Mouse (Mus musculus) heart, adult 2 months (tissue): Measurements from ENCODE around the gene Zic4. TPM values are rescaled to one million over a fixed set of nuclear protein-coding genes. Genes with fewer than 3 reads are reported as not detected.

Source experiments
- DNase-seq, 2 experiments: peaks; one replicate each; pipeline ENCODE4 v3.0.0; 2021
- H3K27ac ChIP-seq: fragments of 200-600 bp; 2 replicates; pipeline ENCODE4 v1.8.1; 2022
- H3K27me3 ChIP-seq: fragments of 200-500 bp; 2 replicates; pipeline ENCODE4 v1.6.1; 2012; ENCODE audit warnings: mild to moderate bottlenecking, low read length, inconsistent platforms, mixed read lengths; ENCODE audit not compliant: control insufficient read depth, insufficient read depth
- H3K36me3 ChIP-seq: fragments of 200-500 bp; 2 replicates; pipeline ENCODE4 v1.6.1; 2012; ENCODE audit warnings: low read length, inconsistent platforms; ENCODE audit not compliant: control insufficient read depth, insufficient read depth
- H3K4me1 ChIP-seq: fragments of 200-500 bp; 2 replicates; pipeline ENCODE4 v1.6.1; 2011; ENCODE audit warnings: low read length; ENCODE audit not compliant: control insufficient read depth, insufficient read depth
- H3K4me3 ChIP-seq: fragments of 200-600 bp; 2 replicates; pipeline ENCODE4 v1.8.1; 2022
- H3K79me2 ChIP-seq: fragments of 200-500 bp; replicated peaks from 2 replicates; pipeline ENCODE4 v1.6.1; 2012; ENCODE audit warnings: mild to moderate bottlenecking, inconsistent platforms, low read length, moderate library complexity, mixed read lengths; ENCODE audit not compliant: control insufficient read depth, insufficient read depth
- H3K9ac ChIP-seq: fragments of 200-500 bp; 2 replicates; pipeline ENCODE4 v1.6.1; 2012; ENCODE audit warnings: low read depth, mild to moderate bottlenecking, control low read depth, inconsistent platforms, low read length, mixed read lengths
- CTCF ChIP-seq: fragments of 200-600 bp; IDR thresholded peaks from 2 replicates; pipeline ENCODE4 v1.8.1; 2022; ENCODE audit warnings: antibody characterized with exemption, mild to moderate bottlenecking, moderate library complexity
- EP300 ChIP-seq: fragments of 200-500 bp; IDR thresholded peaks from 2 replicates; pipeline ENCODE4 v1.6.1; 2011; ENCODE audit warnings: low read depth, low read length, control low read depth; ENCODE audit not compliant: insufficient read depth
- POLR2A ChIP-seq: fragments of 200-500 bp; IDR thresholded peaks from 2 replicates; pipeline ENCODE4 v1.6.1; 2011; ENCODE audit warnings: mild to moderate bottlenecking, low read depth, low read length, control low read depth; ENCODE audit not compliant: insufficient read depth
- WGBS: fragments of 180-500 bp; shearing (Covaris S2); methylation state at CpG from one replicate; pipeline ENCODE4 v1.1.7; 2018; 5-methylcytosine and 5-hydroxymethylcytosine counted together
- intact Hi-C: fragments of 180-260 bp; cut with DNase I; formaldehyde crosslinking; loops from one replicate; pipeline ENCODE4 v1.15.1; 2025
- polyA plus RNA-seq: library from polyadenylated mRNA; depleted of rRNA; stranded (reverse); fragments of >200 nt; gene quantifications from 2 replicates; pipeline ENCODE4 v1.2.3, GENCODE M21; 2012
- total RNA-seq, 2 experiments: library from RNA; stranded (reverse); gene quantifications; 2 replicates each; pipeline ENCODE4 v1.2.3; 2021

Zic4 gene
- total and polyA plus RNA-seq, 3 experiments = not detected

- H3K79me2 ChIP-seq = no peaks in the 10 kb centered on the region
- no peak overlapping the region for H3K4me3 ChIP-seq
- H3K4me1 ChIP-seq = no peaks in the 10 kb centered on the region
- WGBS = 17% methylated on average over 4 of the region's 4 CpGs
- no peaks in the 10 kb centered on the region for H3K36me3 ChIP-seq
- H3K27ac ChIP-seq = no peak overlapping the region
- TF ChIP-seq CTCF (no peak), POLR2A (no peak)
- intact Hi-C loops = no loop called here
- H3K9ac ChIP-seq = no peak overlapping the region
- DNase-seq = no peak
- H3K27me3 ChIP-seq = peaks cover 19% of the 10 kb centered on the region
These were observed 5.9 kb upstream of the Zic4 start for GRCm38 (mm10) chr9:91356353-91356740.

DNA sequence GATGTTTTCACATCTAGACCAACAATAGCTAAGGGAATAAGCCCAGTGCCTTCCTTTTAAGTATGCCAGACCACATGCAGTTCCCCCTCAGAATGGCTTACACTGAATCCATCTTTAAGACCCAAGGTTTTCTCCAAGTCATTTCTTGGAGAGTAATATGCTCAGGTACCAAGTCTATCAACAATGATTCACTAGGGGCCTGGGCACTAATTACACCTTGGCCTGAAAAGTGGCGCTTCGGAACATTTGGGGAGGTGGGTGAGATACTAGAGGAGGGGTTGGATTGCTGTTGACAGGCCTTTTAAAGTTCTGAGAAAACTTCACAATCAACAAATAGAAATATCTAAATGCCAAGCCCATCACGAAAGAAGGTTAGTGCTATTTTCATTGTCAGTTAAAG, 4.9 kb upstream of the Zic4 start:
- Histone ChIP-seq H3K4me3 (no peak overlapping the region), H3K27ac (no peak overlapping the region), H3K79me2 (no peaks in the 10 kb centered on the region), H3K36me3 (no peaks in the 10 kb centered on the region), H3K4me1 (no peaks in the 10 kb centered on the region), H3K9ac (no peak overlapping the region), H3K27me3 (peaks cover 24% of the 10 kb centered on the region)
- intact Hi-C loops = no loop called here
- TF ChIP-seq CTCF = no peak
- TF ChIP-seq EP300 = no peak
- no peak for TF ChIP-seq POLR2A
- no peak for DNase-seq
- 15% methylated on average over 3 of the region's 3 CpGs for WGBS

DNA sequence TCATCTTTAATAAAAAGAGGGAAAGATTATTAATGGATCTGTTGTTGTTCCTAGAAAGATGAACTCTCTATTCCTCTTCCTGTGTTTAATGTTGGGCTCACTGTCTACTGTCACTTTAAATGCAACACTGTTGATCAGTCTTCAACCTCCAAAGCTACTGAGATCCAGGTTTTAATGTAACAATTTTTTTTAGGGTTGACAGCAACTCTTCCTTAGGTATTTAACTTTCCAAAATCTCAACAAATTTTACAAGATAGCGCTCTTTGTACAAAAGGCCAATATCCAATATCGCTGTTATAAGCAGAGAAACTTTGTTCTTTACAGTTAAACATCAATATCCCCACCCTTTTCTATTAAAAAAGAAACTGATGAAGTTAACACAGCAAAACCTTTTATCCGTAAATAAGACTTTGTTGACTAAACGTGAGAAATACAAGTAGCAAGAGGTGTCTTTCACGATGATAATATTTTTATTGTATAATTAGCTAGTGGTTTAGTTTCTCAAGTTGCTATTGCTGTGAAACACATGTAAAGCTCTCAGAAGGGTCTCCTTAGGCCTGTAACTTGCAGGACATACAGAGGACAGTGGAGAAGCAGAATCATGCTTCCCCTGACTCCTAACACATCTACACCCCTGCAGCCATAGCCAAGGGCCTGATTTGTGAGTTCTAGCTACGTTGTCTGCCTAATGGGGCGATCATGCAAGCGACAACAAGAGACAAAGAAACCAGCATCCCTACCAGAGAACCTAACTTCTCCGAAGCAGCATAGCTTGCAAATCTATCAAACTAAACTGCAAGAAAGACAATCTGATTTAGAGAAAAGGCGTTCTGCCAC, 3.1 kb upstream of the Zic4 start:
- H3K9ac ChIP-seq = no peak overlapping the region
- peaks cover 28% of the 10 kb centered on the region for H3K27me3 ChIP-seq
- intact Hi-C loops = no loop called here
- TF ChIP-seq POLR2A (no peak), EP300 (no peak), CTCF (no peak)
- no peak for DNase-seq
- WGBS = 18% methylated on average over 10 of the region's 10 CpGs
- no peaks in the 10 kb centered on the region for H3K4me1 ChIP-seq
- H3K27ac ChIP-seq = no peak overlapping the region
- no peak overlapping the region for H3K4me3 ChIP-seq
- no peaks in the 10 kb centered on the region for H3K36me3 ChIP-seq
- H3K79me2 ChIP-seq = no peaks in the 10 kb centered on the region

DNA sequence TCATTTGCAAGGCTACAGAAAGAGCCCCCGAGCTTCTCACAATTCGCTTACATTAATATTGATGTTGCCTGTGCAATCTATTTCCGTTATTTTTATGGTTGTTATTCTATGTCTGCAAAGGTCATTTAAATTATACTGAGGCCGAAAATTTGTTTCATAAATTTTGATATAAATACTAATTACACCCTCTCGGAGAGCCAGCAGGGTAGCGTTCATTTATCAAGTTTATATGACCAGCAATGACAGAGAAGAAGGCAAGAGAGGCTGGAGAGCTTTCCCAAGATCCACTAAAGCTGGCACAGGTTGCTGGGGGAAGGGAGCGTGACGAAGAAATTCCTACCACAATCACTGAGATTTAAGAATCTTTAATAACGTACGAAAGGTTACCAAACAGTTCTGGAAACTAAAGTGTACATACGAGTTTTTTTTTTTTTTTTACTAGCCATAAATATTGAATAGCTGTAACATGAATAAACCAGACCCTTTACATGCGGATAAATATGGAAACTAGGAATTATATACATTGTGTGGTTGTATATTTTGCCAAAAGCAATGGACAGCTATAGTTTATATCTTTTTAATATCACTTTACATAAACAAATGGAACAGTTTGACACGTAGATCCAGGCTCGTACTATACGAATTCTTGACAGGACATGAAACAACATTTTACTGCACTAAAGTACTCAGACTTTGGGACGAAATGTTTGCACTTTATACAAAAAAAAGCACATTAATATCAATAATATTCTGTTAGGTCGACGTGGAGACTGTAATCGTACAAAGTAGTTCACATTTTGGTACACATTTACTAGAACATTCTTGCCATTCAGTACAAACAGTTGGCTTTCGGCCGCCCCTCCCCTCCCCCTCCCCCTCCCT, 1.8 kb upstream of the Zic4 start:
- H3K4me3 ChIP-seq = no peak overlapping the region
- intact Hi-C loops = no loop called here

GRCm38 (mm10) chr9:91361033-91361855, 969 bp upstream of the Zic4 start:
- no peaks in the 10 kb centered on the region for H3K36me3 ChIP-seq
- no peak overlapping the region for H3K27ac ChIP-seq
- peaks cover 35% of the 10 kb centered on the region for H3K27me3 ChIP-seq
- no peak overlapping the region for H3K9ac ChIP-seq
- no peaks in the 10 kb centered on the region for H3K4me1 ChIP-seq
- no peak overlapping the region for H3K4me3 ChIP-seq
- H3K79me2 ChIP-seq = no peaks in the 10 kb centered on the region
- intact Hi-C loops = no loop called here
- WGBS = 5% methylated on average over 35 of the region's 35 CpGs
- TF ChIP-seq POLR2A (no peak), EP300 (no peak), CTCF (no peak)
- no peak for DNase-seq

More for the DNA sequence above, 1.8 kb upstream of the Zic4 start:
- Histone ChIP-seq H3K36me3 (no peaks in the 10 kb centered on the region), H3K27me3 (peaks cover 33% of the 10 kb centered on the region), H3K4me1 (no peaks in the 10 kb centered on the region), H3K79me2 (no peaks in the 10 kb centered on the region), H3K9ac (no peak overlapping the region), H3K27ac (no peak overlapping the region)
- 11% methylated on average over 21 of the region's 21 CpGs for WGBS
- no peak for TF ChIP-seq POLR2A
- no peak for TF ChIP-seq EP300
- no peak for TF ChIP-seq CTCF
- no peak for DNase-seq
